Mouse (Mus musculus): ENCODE results near the gene Tbc1d4.

- TF ChIP-seq CTCF (IDR thresholded peaks at IDR 0.05; ENCODE audit: low read depth, low read length), result no peak
- no peak for TF ChIP-seq POLR2A (IDR thresholded peaks at IDR 0.05; ENCODE audit: borderline replicate concordance, low read depth, low read length)
Observed at GRCm38 (mm10) chr14:101644948-101645347, 36.0 kb upstream of the Tbc1d4 start.

All from bone marrow macrophage, adult 2 months (primary cell).